Comparison of ENCODE assay signal across 8 mouse cellular contexts in the genomic region with DNA sequence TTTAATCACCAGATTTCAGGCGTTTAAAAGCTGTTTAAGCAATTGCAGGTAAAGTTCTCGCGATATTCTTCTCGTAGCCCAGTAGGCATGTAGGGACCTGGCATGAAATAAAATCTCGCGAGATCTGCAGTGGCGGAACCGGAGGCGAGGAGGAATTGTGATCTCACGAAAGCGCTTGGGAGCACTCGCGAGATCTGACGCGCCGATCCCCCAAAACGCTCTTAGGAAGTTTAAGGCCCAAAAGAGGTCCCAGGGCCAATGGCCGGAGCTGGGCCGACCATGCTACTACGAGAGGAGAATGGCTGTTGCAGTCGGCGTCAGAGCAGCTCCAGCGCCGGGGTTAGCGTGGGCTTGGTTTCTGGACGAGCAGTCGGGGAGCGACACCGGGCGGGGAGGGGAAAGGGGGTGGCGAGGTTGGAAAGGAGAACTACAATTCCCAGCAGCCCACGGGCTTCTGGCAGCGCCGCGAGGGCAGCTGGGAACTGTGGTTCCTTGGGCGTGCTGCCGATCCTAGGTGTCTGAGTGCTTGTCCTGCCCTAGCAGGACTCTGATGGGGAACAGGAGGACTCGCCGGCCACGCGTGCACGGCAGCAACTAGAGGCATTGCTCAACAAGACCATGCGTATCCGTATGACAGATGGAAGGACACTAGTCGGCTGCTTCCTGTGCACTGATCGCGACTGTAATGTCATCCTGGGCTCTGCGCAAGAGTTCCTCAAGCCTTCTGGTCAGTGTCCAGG. TPM values are rescaled to one million over a fixed set of nuclear protein-coding genes. Genes with fewer than 3 reads are reported as not detected.
DNase-seq lines count a peak whose midpoint lies in the region; ATAC-seq and TF ChIP-seq lines count a peak whose summit lies in the region.

No protein-coding gene starts in this region.

- peaks cover 58% of the 10 kb centered on the region for H3K4me1 ChIP-seq in E14TG2a.4 (replicated peaks; ENCODE audit: low read depth, low read length)
- H3K4me1 ChIP-seq in forebrain, embryonic 13.5 days, result peaks cover 41% of the 10 kb centered on the region
- peaks cover 28% of the 10 kb centered on the region for H3K4me1 ChIP-seq in neural tube, embryonic 15.5 days

- DNase-seq in c-Kit-positive CD71-positive TER-119-positive erythroid progenitor cells, embryonic 14.5 days (ENCODE audit: low spot score), result peak; percentile 99
- peak; percentile 91 to 94 for DNase-seq in heart, postnatal 14 days
- peak; percentile 99 for DNase-seq in layer of hippocampus, adult 11-12 months (ENCODE audit: low spot score)
- peak; percentile 97 to 98 for DNase-seq in lung, adult 18-20 months
- DNase-seq in testis, postnatal 14 days (ENCODE audit: low spot score), result peak; percentile 98

- H3K27ac ChIP-seq in forebrain, embryonic 13.5 days, result peak overlapping the region; percentile 95
- H3K27ac ChIP-seq in neural tube, embryonic 15.5 days (replicated peaks), result peak overlapping the region; percentile 100

- peak; percentile 90 for ATAC-seq in forebrain, embryonic 13.5 days
- peak; percentile 94 for ATAC-seq in neural tube, embryonic 15.5 days (ENCODE audit: low FRiP score)

- H3K27me3 ChIP-seq in E14TG2a.4 (ENCODE audit: insufficient read depth, low read length), result 0 out of 2 replicates have a peak, but pooled peaks cover 9% of the 10 kb centered on the region
- peaks cover 27% of the 10 kb centered on the region for H3K27me3 ChIP-seq in forebrain, embryonic 13.5 days
- H3K27me3 ChIP-seq in neural tube, embryonic 15.5 days (replicated peaks), result peaks cover 5% of the 10 kb centered on the region; the same call in 1 of the 2 replicates

- no peaks in the 10 kb centered on the region for H3K9me3 ChIP-seq in E14TG2a.4 (ENCODE audit: low read length)
- H3K9me3 ChIP-seq in forebrain, embryonic 13.5 days (replicated peaks), result no peaks in the 10 kb centered on the region
- H3K9me3 ChIP-seq in neural tube, embryonic 15.5 days (replicated peaks), result no peaks in the 10 kb centered on the region

- intact Hi-C loops in heart, postnatal 14 days (cut with DNase I), result loop anchor here (2.0 kb wide), 1 partner anchor 15 kb away; no protein-coding TSS in a partner anchor

- peak overlapping the region; percentile 88 for H3K4me3 ChIP-seq in E14TG2a.4 (replicated peaks; ENCODE audit: low read length)
- peak overlapping the region; percentile 67 for H3K4me3 ChIP-seq in forebrain, embryonic 13.5 days
- peak overlapping the region; percentile 84 for H3K4me3 ChIP-seq in neural tube, embryonic 15.5 days (replicated peaks)

- WGBS in forebrain, embryonic 13.5 days, result under 1% methylated on average over 44 of the region's 48 CpGs
- WGBS in neural tube, embryonic 15.5 days, result under 1% methylated on average over 47 of the region's 48 CpGs

- no peak for TF ChIP-seq CTCF in E14TG2a.4 (conservative IDR thresholded peaks at IDR 0.05; ENCODE audit: low read length)

- peak overlapping the region; percentile 83 for H3K9ac ChIP-seq in forebrain, embryonic 13.5 days
- peak overlapping the region; percentile 95 for H3K9ac ChIP-seq in neural tube, embryonic 15.5 days (replicated peaks)

- peak overlapping the region; percentile 85 for H3K4me2 ChIP-seq in forebrain, embryonic 13.5 days
- peak overlapping the region; percentile 85 for H3K4me2 ChIP-seq in neural tube, embryonic 15.5 days

- H3K36me3 ChIP-seq in E14TG2a.4 (ENCODE audit: insufficient read depth, low read length), result peaks cover 28% of the 10 kb centered on the region
- H3K36me3 ChIP-seq in forebrain, embryonic 13.5 days (ENCODE audit: poor library complexity, severe bottlenecking), result peaks cover 37% of the 10 kb centered on the region
- H3K36me3 ChIP-seq in neural tube, embryonic 15.5 days, result peaks cover 21% of the 10 kb centered on the region

RNA-seq across cellular contexts. Expression of a gene that starts 0.4 kb away (rescaled TPM):
- 45.9 and 48.6 TPM in 2 replicates for polyA plus RNA-seq in forebrain, embryonic 13.5 days (2015; fragmentation: Nextera tagmentation; extraction: Ambion mirVana)
- 10 to 100 TPM; 25.0 to 29.3 TPM for total RNA-seq in heart, postnatal 14 days (2021)
- 29.7 and 31.5 TPM in 2 replicates for polyA plus RNA-seq in neural tube, embryonic 15.5 days (2015; fragmentation: Nextera tagmentation; extraction: Ambion mirVana)

RNA-seq across cellular contexts. Expression of a gene that starts 0.5 kb away (rescaled TPM):
- polyA plus RNA-seq in forebrain, embryonic 13.5 days (2015; fragmentation: Nextera tagmentation; extraction: Ambion mirVana), result 100.0 and 108 TPM in 2 replicates
- total RNA-seq in heart, postnatal 14 days (2021), result 10 to 100 TPM; 85.4 to 91.7 TPM
- polyA plus RNA-seq in neural tube, embryonic 15.5 days (2015; fragmentation: Nextera tagmentation; extraction: Ambion mirVana), result 130 and 132 TPM in 2 replicates

RNA-seq across cellular contexts. Expression of a gene that starts 2.2 kb away (rescaled TPM):
- 6.3 and 6.6 TPM in 2 replicates for polyA plus RNA-seq in forebrain, embryonic 13.5 days (2015; fragmentation: Nextera tagmentation; extraction: Ambion mirVana)
- total RNA-seq in heart, postnatal 14 days (2021), result 10 to 100 TPM; 37.4 to 39.6 TPM
- polyA plus RNA-seq in neural tube, embryonic 15.5 days (2015; fragmentation: Nextera tagmentation; extraction: Ambion mirVana), result 6.2 and 9.1 TPM in 2 replicates

RNA-seq across cellular contexts. Expression of a gene that starts 17.7 kb away (rescaled TPM):
- 55.4 and 59.3 TPM in 2 replicates for polyA plus RNA-seq in forebrain, embryonic 13.5 days (2015; fragmentation: Nextera tagmentation; extraction: Ambion mirVana)
- 10 to 100 TPM; 45.7 to 50.6 TPM for total RNA-seq in heart, postnatal 14 days (2021)
- polyA plus RNA-seq in neural tube, embryonic 15.5 days (2015; fragmentation: Nextera tagmentation; extraction: Ambion mirVana), result 29.4 and 32.6 TPM in 2 replicates

RNA-seq across cellular contexts. Expression of a gene that starts 26.6 kb away (rescaled TPM):
- 104 and 106 TPM in 2 replicates for polyA plus RNA-seq in forebrain, embryonic 13.5 days (2015; fragmentation: Nextera tagmentation; extraction: Ambion mirVana)
- total RNA-seq in heart, postnatal 14 days (2021), result 10 to 100 TPM; 45.4 to 47.4 TPM
- 70.6 and 76.1 TPM in 2 replicates for polyA plus RNA-seq in neural tube, embryonic 15.5 days (2015; fragmentation: Nextera tagmentation; extraction: Ambion mirVana)

Comparison
In these comparisons a context has a peak if more than half of its experiments do, and no peak if none do; other contexts are left out.
1. Peak in every context shown above with its lines: DNase-seq, ATAC-seq, H3K4me3 ChIP-seq and H3K27ac ChIP-seq.